13 mouse cellular contexts compared by ENCODE assay signal in genomic region chr14:68973636-68974101, GRCm38 (mm10).
DNase-seq lines count a peak whose midpoint lies in the region; ATAC-seq lines count a peak whose summit lies in the region.
"Had no signal": no experiment of that assay in that cellular context is flagged by ENCODE, and none has a peak within 500 bp of the region (broad histone marks: within the 10 kb centered on the region; RNA-seq: fewer than 3 reads in every experiment).

No protein-coding gene starts in this region.

- no peaks in the 10 kb centered on the region for H3K36me3 ChIP-seq in forebrain, embryonic 16.5 days (ENCODE audit: control insufficient read depth, insufficient read depth)
- no peaks in the 10 kb centered on the region for H3K36me3 ChIP-seq in forebrain, embryonic 10.5 days (replicated peaks)
- H3K36me3 ChIP-seq in midbrain, embryonic 11.5 days (ENCODE audit: control insufficient read depth, insufficient read depth, low read length) = no peaks in the 10 kb centered on the region
- no peaks in the 10 kb centered on the region for H3K36me3 ChIP-seq in midbrain, embryonic 16.5 days (ENCODE audit: control insufficient read depth, insufficient read depth, low read length)
- H3K36me3 ChIP-seq: liver, embryonic 15.5 days; midbrain, embryonic 13.5 days had no signal

- ATAC-seq in forebrain, embryonic 16.5 days = peak; percentile 75
- ATAC-seq in midbrain, embryonic 11.5 days (ENCODE audit: low FRiP score) = no peak
- no peak for ATAC-seq in midbrain, embryonic 16.5 days
- ATAC-seq: midbrain, embryonic 13.5 days had no signal

- H3K27ac ChIP-seq in forebrain, embryonic 16.5 days (ENCODE audit: low read length) = peak overlapping the region; percentile 21; the same call in 1 of the 2 replicates
- no peak overlapping the region for H3K27ac ChIP-seq in forebrain, embryonic 10.5 days
- no peak overlapping the region for H3K27ac ChIP-seq in midbrain, embryonic 11.5 days (ENCODE audit: low read depth, low read length)
- H3K27ac ChIP-seq in midbrain, embryonic 16.5 days (ENCODE audit: low read length) = no peak overlapping the region
- H3K27ac ChIP-seq: liver, embryonic 15.5 days; midbrain, embryonic 13.5 days; stomach, postnatal 0 days had no signal

- H3K4me3 ChIP-seq in forebrain, embryonic 16.5 days (replicated peaks; ENCODE audit: low read length) = no peak overlapping the region
- H3K4me3 ChIP-seq in forebrain, embryonic 10.5 days = no peak overlapping the region
- H3K4me3 ChIP-seq in midbrain, embryonic 11.5 days (ENCODE audit: low read depth, low read length) = no peak overlapping the region
- H3K4me3 ChIP-seq in midbrain, embryonic 16.5 days (ENCODE audit: low read depth, low read length) = no peak overlapping the region
- H3K4me3 ChIP-seq: liver, embryonic 15.5 days; midbrain, embryonic 13.5 days had no signal

- DNase-seq in forebrain, embryonic 10.5 days (ENCODE audit: extremely low spot score, low spot score) = no peak
- DNase-seq in midbrain, embryonic 11.5 days (ENCODE audit: low spot score, missing footprints) = peak; percentile 23
- DNase-seq in layer of hippocampus, postnatal 36 days = peak; percentile 23
- peak; percentile 40 for DNase-seq in right cerebral cortex, postnatal 4 days
- no peak for DNase-seq in adrenal gland, postnatal 10 days
- DNase-seq in kidney, postnatal 36 days = no peak
- DNase-seq: gastrocnemius, postnatal 36 days; kidney, postnatal 10 days had no signal

- no peak overlapping the region for H3K9ac ChIP-seq in forebrain, embryonic 16.5 days (replicated peaks; ENCODE audit: low read depth, low read length)
- no peak overlapping the region for H3K9ac ChIP-seq in midbrain, embryonic 11.5 days (ENCODE audit: low read length)
- no peak overlapping the region for H3K9ac ChIP-seq in midbrain, embryonic 16.5 days (ENCODE audit: low read depth, low read length)
- H3K9ac ChIP-seq: liver, embryonic 15.5 days; midbrain, embryonic 13.5 days had no signal

- H3K27me3 ChIP-seq in forebrain, embryonic 16.5 days (replicated peaks; ENCODE audit: control insufficient read depth, insufficient read depth, low read length) = no peaks in the 10 kb centered on the region
- no peaks in the 10 kb centered on the region for H3K27me3 ChIP-seq in forebrain, embryonic 10.5 days (ENCODE audit: poor library complexity, severe bottlenecking)
- no peaks in the 10 kb centered on the region for H3K27me3 ChIP-seq in midbrain, embryonic 11.5 days (ENCODE audit: control insufficient read depth, insufficient read depth, low read length)
- H3K27me3 ChIP-seq in midbrain, embryonic 16.5 days (ENCODE audit: control insufficient read depth, insufficient read depth, low read depth, low read length) = no peaks in the 10 kb centered on the region
- H3K27me3 ChIP-seq: liver, embryonic 15.5 days; midbrain, embryonic 13.5 days had no signal

- no peak overlapping the region; the same call in 1 of the 2 replicates for H3K4me2 ChIP-seq in forebrain, embryonic 16.5 days (ENCODE audit: low read length)
- no peak overlapping the region for H3K4me2 ChIP-seq in midbrain, embryonic 11.5 days
- H3K4me2 ChIP-seq in midbrain, embryonic 16.5 days (ENCODE audit: low read length) = no peak overlapping the region
- H3K4me2 ChIP-seq: liver, embryonic 15.5 days; midbrain, embryonic 13.5 days had no signal

- WGBS in forebrain, embryonic 16.5 days = 28% methylated on average over 8 of the region's 8 CpGs
- WGBS in forebrain, embryonic 10.5 days = 92% methylated on average over 8 of the region's 8 CpGs
- WGBS in midbrain, embryonic 11.5 days = 88% methylated on average over 8 of the region's 8 CpGs
- 65% methylated on average over 8 of the region's 8 CpGs for WGBS in midbrain, embryonic 16.5 days

- peaks cover 8% of the 10 kb centered on the region for H3K4me1 ChIP-seq in forebrain, embryonic 16.5 days (replicated peaks; ENCODE audit: control insufficient read depth, insufficient read depth, low read length)
- peaks cover 7% of the 10 kb centered on the region for H3K4me1 ChIP-seq in forebrain, embryonic 10.5 days
- no peaks in the 10 kb centered on the region for H3K4me1 ChIP-seq in midbrain, embryonic 11.5 days (ENCODE audit: control insufficient read depth, insufficient read depth, low read length)
- no peaks in the 10 kb centered on the region for H3K4me1 ChIP-seq in midbrain, embryonic 16.5 days (ENCODE audit: control insufficient read depth, insufficient read depth, low read length)
- H3K4me1 ChIP-seq: liver, embryonic 15.5 days had no signal

- no peaks in the 10 kb centered on the region for H3K9me3 ChIP-seq in forebrain, embryonic 16.5 days (ENCODE audit: control insufficient read depth, low read length)
- no peaks in the 10 kb centered on the region for H3K9me3 ChIP-seq in forebrain, embryonic 10.5 days
- no peaks in the 10 kb centered on the region for H3K9me3 ChIP-seq in midbrain, embryonic 11.5 days (ENCODE audit: control insufficient read depth, low read length)
- H3K9me3 ChIP-seq in midbrain, embryonic 16.5 days (replicated peaks; ENCODE audit: control insufficient read depth, low read length, poor library complexity, severe bottlenecking) = no peaks in the 10 kb centered on the region
- H3K9me3 ChIP-seq: liver, embryonic 15.5 days; midbrain, embryonic 13.5 days had no signal

Comparison
In these comparisons a context has a peak if more than half of its experiments do, and no peak if none do; other contexts are left out.
1. DNase-seq: peak in midbrain, embryonic 11.5 days (single experiment), layer of hippocampus, postnatal 36 days (2 of 2) and right cerebral cortex, postnatal 4 days (single experiment); none in forebrain, embryonic 10.5 days (single experiment), adrenal gland, postnatal 10 days (single experiment) and kidney, postnatal 36 days (0 of 2).